Mouse (Mus musculus): ENCODE measurements around the gene Ccdc124. TPM values are rescaled to one million over a fixed set of nuclear protein-coding genes. Genes with fewer than 3 reads are reported as not detected.
A peak's percentile ranks its signal among the peaks of the same experiment; 100 is the strongest.

Ccdc124 gene
- polyA plus RNA-seq, 1 experiment from 2014 or later = 176 TPM

DNA sequence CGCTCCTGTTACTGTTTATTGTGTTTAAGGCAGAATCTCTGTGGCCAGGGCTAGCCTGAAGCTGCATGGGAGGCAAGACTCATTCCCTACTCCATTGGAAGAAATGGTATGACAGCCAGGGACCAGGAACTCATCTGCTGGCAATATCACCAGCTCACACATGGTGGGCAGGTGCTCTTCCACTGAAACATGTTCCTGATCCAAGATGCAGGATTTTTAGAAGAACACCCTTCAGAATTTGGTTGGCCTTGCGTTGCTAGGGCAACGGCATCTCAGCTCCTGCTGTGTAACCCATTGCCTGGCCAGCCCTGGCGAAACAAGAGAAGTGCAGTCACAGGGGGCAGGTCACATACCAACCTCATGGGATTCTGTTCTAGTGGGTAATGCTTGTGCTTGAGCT lies 5.8 kb upstream of the Ccdc124 start:
- WGBS = 45% methylated on average over 4 of the region's 4 CpGs
- H3K9ac ChIP-seq = no peak overlapping the region

DNA sequence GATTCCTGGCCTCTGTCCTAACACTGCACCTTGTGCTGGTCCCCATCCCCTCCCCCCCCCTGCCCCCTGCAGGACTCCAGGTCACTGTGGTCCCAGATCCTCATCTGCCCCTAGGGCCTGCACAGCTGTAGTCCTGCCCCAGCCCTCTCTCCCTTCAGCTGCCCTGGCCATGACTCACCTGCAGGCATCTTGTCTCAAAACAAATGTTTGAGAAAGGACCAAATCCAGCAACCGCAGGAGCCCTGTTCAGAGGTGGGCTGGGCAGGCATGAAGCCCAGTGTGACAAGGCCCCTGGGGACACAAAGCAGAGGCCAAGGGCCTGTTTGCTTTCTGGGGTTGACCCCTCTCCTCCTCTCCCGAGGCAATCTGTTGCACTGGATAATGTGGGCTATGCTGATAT lies 4.4 kb upstream of the Ccdc124 start:
- Histone ChIP-seq H3K4me3 (no peak overlapping the region), H3K4me1 (replicated peaks) (0 out of 2 replicates have a peak, but pooled peaks cover 6% of the 10 kb centered on the region), H3K9ac (no peak overlapping the region), H3K36me3 (no peaks in the 10 kb centered on the region), H3K4me2 (no peak overlapping the region), H3K27ac (replicated peaks) (no peak overlapping the region), H3K9me3 (no peaks in the 10 kb centered on the region), H3K27me3 (no peaks in the 10 kb centered on the region)
- WGBS = 42% methylated on average over 2 of the region's 2 CpGs
- ATAC-seq (ENCODE audit: low FRiP score, low read depth) = no peak

More for the DNA sequence above, 5.8 kb upstream of the Ccdc124 start:
- no peak overlapping the region for H3K4me2 ChIP-seq
- no peak overlapping the region for H3K27ac ChIP-seq (replicated peaks)
- H3K4me3 ChIP-seq = no peak overlapping the region
- no peaks in the 10 kb centered on the region for H3K27me3 ChIP-seq
- H3K36me3 ChIP-seq = no peaks in the 10 kb centered on the region
- no peak for ATAC-seq (ENCODE audit: low FRiP score, low read depth)
- H3K9me3 ChIP-seq = no peaks in the 10 kb centered on the region
- H3K4me1 ChIP-seq (replicated peaks) = 0 out of 2 replicates have a peak, but pooled peaks cover under 1% of the 10 kb centered on the region

DNA sequence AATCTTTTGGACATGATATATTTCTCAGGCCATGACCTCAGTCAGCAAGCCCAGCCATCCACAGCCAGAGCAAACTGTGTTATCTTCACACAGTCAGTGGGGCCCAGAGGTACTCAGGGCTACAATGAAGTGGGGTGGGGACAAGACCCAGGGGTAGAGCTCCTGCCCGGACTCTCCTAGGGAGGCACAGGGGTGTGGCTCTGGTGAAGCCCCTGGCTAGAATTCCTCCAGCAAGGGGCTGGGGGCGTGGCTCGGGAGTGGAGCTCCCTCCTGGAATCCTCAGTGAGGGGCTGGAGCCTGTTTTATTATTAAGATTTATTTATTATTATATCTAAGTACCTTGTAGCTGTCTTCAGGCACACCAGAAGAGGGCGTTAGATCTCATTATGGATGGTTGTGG lies 2.6 kb upstream of the Ccdc124 start:
- H3K9me3 ChIP-seq = no peaks in the 10 kb centered on the region
- ATAC-seq (ENCODE audit: low FRiP score, low read depth) = no peak
- H3K27me3 ChIP-seq = no peaks in the 10 kb centered on the region
- no peak overlapping the region for H3K9ac ChIP-seq
- no peak overlapping the region for H3K27ac ChIP-seq (replicated peaks)
- WGBS = 64% methylated on average over 4 of the region's 4 CpGs
- no peak overlapping the region for H3K4me3 ChIP-seq
- no peak overlapping the region for H3K4me2 ChIP-seq
- H3K36me3 ChIP-seq = no peaks in the 10 kb centered on the region
- H3K4me1 ChIP-seq (replicated peaks) = peaks cover 21% of the 10 kb centered on the region

DNA sequence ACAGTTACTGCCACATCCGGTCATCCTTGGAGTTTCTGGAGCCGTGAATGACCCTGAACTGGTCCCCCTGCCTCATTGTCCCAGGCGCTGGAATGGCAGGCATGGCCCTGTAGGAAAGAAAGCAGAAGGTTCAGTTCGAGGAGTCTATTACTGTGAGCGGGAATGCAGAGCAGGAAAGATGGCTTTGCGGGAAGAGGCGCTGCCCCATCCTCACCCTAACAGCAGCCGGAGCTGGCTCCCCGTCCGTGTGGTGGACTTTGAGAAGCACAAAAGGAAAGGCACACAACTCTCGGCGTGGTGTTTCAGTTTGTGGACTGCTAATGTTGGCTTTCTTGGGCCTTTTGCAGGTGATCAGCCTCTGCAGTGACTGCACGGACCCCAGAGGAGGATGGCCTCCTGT lies 706 bp upstream of the Ccdc124 start:
- Histone ChIP-seq H3K4me2 (no peak overlapping the region), H3K4me3 (no peak overlapping the region), H3K9me3 (no peaks in the 10 kb centered on the region), H3K36me3 (no peaks in the 10 kb centered on the region), H3K4me1 (replicated peaks) (peaks cover 27% of the 10 kb centered on the region), H3K9ac (no peak overlapping the region), H3K27me3 (no peaks in the 10 kb centered on the region), H3K27ac (replicated peaks) (peak overlapping the region; percentile 91; the same call in 1 of the 2 replicates)
- WGBS = 91% methylated on average over 13 of the region's 13 CpGs
- no peak for ATAC-seq (ENCODE audit: low FRiP score, low read depth)

DNA sequence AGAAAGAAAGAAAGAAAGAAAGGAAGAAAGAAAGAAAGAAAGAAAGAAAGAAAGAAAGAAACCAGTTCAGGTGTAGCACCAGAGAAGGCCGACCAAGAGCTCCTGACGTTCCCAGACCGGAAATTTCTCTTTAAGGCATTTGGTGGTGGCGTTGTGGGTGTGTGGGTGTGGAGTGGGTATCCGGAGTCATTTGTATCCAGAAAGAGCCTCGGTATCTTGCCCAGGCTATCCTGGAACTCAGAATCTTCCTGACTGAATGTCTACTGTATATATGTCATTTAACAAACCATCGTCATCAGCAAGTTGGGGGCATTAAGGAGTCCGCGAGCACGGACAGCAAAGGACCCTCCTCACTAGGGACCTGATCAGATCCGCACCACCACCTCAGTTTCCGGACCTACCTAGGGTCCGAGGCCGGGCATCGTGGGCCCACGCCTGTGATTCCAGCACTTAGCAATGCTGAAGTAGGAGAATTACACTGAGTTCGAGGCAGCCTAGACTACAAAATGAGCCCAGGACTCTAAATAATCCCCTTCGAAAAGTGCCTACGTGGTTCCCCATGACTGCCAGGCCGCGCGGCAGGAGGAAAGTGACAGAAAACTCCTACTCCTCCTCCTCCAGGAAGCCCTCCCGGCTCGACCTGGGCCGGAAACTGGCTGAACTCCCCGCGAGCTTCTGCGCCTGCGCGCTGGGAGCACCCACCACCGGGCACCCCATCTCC lies 932 bp downstream of the Ccdc124 start:
- peak overlapping the region; percentile 91 for H3K27ac ChIP-seq (replicated peaks)
- peaks cover 4% of the 10 kb centered on the region; the same call in 1 of the 2 replicates for H3K36me3 ChIP-seq
- peak overlapping the region; percentile 86 for H3K4me3 ChIP-seq
- no peaks in the 10 kb centered on the region for H3K27me3 ChIP-seq
- no peak for ATAC-seq (ENCODE audit: low FRiP score, low read depth)
- 7% methylated on average over 31 of the region's 31 CpGs for WGBS
- peaks cover 43% of the 10 kb centered on the region for H3K4me1 ChIP-seq (replicated peaks)
- H3K4me2 ChIP-seq = peak overlapping the region; percentile 97
- peak overlapping the region; percentile 72 for H3K9ac ChIP-seq
- no peaks in the 10 kb centered on the region for H3K9me3 ChIP-seq

DNA sequence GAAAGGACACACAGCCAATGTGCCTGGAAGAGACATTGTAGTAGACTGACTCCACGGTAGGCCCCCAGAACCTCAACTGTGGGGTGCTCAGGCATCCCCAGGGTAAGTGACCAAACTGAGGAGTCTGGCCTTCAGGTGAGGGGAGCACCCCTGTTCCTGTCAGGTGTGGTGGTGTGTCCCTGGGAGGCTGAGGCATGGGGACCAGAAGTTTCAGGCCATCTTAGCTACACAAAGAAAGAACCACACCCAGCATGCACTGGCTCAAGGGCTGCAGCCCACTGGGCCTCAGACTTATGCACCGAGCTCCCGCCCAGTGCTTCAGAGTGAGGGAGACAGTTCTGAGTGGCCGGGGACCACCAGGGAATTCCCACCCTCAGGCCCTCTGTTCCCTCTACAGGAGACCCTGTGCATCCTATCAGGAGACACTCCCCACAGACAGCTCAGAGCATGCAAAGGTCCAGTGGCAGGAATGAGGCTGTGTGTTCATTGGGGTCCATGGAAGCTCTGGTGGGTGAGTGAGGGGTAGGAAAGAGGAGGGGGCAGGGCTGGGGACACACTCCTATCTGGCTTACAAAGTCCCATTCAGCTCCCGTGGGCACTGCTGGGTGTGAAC lies 2.4 kb downstream of the Ccdc124 start:
- H3K4me3 ChIP-seq = no peak overlapping the region
- H3K9me3 ChIP-seq = no peaks in the 10 kb centered on the region
- no peaks in the 10 kb centered on the region for H3K27me3 ChIP-seq
- no peak for ATAC-seq (ENCODE audit: low FRiP score, low read depth)
- 87% methylated on average over 5 of the region's 5 CpGs for WGBS
- peaks cover 6% of the 10 kb centered on the region; the same call in 1 of the 2 replicates for H3K36me3 ChIP-seq
- H3K4me1 ChIP-seq (replicated peaks) = peaks cover 49% of the 10 kb centered on the region
- no peak overlapping the region for H3K27ac ChIP-seq (replicated peaks)
- H3K4me2 ChIP-seq = no peak overlapping the region
- no peak overlapping the region for H3K9ac ChIP-seq

DNA sequence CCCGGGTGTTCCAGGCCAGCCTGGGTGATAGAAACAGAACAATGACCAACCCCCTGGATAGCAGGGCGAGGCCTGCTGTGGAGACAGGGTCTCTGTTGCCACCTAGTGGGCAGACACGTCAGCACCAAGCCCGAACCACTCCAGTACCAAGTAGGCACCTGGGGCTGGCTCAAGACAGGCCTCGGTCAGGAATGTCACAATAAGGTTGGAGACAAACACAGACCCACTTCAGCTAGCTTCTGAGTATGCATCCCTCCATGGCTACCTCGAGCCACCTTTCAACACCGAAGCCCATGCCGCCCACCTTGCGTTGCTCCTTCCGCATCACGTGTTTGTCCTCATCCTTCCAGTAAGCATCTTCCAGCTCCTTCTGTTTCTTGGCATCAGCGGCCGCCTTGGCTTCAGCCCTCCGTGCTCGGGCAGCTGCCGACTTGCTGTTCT lies 4.1 kb downstream of the Ccdc124 start:
- no peak for ATAC-seq (ENCODE audit: low FRiP score, low read depth)
- no peaks in the 10 kb centered on the region for H3K27me3 ChIP-seq
- H3K9me3 ChIP-seq = no peaks in the 10 kb centered on the region
- H3K9ac ChIP-seq = peak overlapping the region; percentile 31; the same call in 1 of the 2 replicates
- H3K4me1 ChIP-seq (replicated peaks) = peaks cover 62% of the 10 kb centered on the region
- WGBS = 44% methylated on average over 16 of the region's 16 CpGs
- H3K27ac ChIP-seq (replicated peaks) = peak overlapping the region; percentile 69
- H3K36me3 ChIP-seq = peaks cover 6% of the 10 kb centered on the region; the same call in 1 of the 2 replicates
- H3K4me2 ChIP-seq = peak overlapping the region; percentile 22; the same call in 1 of the 2 replicates
- no peak overlapping the region for H3K4me3 ChIP-seq

DNA sequence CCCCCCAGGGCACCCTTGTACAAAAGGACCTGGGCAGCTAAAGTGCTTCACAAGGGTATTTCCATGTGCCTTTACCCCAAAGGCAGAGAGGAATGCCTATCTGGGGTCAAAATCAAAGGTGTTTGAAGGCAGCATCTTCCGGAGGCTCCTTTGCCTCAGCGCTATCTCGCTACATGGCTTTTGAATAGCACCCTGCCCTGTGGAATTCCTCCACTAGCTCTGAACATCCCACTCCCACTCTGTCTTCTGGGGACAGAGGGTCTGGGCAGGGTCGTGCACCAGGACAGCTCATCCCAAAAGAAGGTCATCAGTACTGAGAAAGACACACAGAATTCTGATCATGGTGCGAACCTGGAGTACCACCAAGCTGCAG lies 4.5 kb downstream of the Ccdc124 start:
- H3K27ac ChIP-seq (replicated peaks) = peak overlapping the region; percentile 69
- H3K4me2 ChIP-seq = peak overlapping the region; percentile 22
- no peaks in the 10 kb centered on the region for H3K27me3 ChIP-seq
- H3K36me3 ChIP-seq = peaks cover 6% of the 10 kb centered on the region; the same call in 1 of the 2 replicates
- H3K9ac ChIP-seq = peak overlapping the region; percentile 31; the same call in 1 of the 2 replicates
- peaks cover 62% of the 10 kb centered on the region for H3K4me1 ChIP-seq (replicated peaks)
- ATAC-seq (ENCODE audit: low FRiP score, low read depth) = no peak
- H3K4me3 ChIP-seq = no peak overlapping the region
- no peaks in the 10 kb centered on the region for H3K9me3 ChIP-seq
- WGBS = 38% methylated on average over 5 of the region's 5 CpGs

DNA sequence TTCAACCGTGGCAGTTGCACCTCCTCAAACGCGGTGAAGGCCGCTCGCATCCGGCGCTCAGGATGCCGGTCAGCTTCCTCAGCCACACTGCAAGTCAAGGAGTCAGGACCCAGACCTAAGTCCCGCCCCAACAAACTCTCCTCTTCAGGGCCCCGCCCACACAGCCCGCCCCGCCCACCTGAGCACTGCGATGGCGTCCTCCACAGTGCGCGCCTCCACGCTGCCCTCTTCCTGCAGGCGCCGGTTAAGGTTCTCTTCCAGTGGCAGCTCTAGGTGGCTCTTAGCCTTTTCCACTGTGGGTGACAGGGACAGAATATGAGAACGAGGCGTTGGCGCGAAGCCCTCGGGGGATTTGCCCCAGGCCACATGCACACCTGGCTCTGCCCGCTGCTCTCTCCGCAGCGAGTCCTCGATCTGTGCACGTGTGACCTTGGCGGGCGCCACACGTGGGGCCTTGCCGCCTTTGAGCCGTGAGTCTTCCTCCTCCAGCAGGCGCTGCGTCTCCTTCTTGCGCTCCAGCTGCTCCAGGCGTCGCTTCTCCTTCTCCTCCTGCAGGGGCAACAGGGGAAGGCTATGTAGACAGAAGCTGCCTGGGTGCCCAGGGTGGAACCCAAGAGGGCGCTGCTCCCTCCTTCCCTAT lies 5.1 kb downstream of the Ccdc124 start:
- ATAC-seq (ENCODE audit: low FRiP score, low read depth) = no peak
- 16% methylated on average over 40 of the region's 40 CpGs for WGBS
- Histone ChIP-seq H3K27me3 (no peaks in the 10 kb centered on the region), H3K9ac (0 out of 2 replicates have a peak overlapping the region, but pooled peaks have one; percentile 31), H3K4me3 (no peak overlapping the region), H3K36me3 (peaks cover 6% of the 10 kb centered on the region; the same call in 1 of the 2 replicates), H3K4me1 (replicated peaks) (peaks cover 65% of the 10 kb centered on the region), H3K27ac (replicated peaks) (peak overlapping the region; percentile 69), H3K4me2 (peak overlapping the region; percentile 22), H3K9me3 (no peaks in the 10 kb centered on the region)

DNA sequence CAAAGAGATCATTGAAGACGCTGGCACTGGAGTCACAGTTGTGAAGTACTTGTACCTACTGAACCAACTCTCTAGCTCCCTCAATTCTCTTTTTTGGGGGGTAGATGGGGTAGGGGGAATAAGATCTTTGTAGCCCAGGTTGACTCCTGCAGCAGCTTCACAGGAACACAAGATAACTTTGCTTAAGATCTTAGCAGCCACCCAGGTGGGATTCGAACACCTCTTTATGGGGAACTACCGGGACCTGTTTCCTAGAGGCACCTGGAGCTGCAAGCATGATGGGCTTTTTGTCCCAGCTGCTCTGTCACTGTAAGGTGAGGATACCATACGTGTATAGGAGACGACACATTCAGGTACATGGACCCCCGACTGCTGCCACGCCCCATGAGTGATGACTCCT lies 7.2 kb downstream of the Ccdc124 start:
- Histone ChIP-seq H3K4me1 (replicated peaks) (peaks cover 72% of the 10 kb centered on the region), H3K9ac (no peak overlapping the region)

DNA sequence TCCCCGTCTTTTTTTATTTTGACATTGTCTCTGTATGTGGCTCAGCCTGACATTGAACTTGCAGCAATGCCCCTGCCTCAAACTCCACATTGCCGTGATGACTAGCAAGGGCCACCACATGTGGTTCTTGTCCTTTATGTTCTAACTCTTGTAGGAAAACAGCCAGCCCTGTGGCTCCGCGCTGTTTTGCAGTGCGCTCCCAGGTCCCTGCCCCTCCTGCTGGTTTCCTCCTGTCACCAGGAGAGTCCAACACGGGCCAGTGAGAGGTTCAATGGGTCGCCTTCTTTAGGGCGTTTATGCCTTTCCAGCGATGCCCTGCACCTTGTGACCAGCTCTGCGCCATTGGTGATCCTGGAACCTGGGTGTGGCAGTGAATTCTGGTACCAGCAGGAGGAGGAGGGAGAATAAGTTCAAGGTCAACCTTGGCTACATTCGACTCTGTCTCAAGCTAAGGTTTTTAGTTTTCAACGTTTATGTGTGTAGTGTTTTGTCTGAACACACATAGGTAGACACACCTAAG lies 7.7 kb downstream of the Ccdc124 start:
- Histone ChIP-seq H3K4me1 (replicated peaks) (peaks cover 72% of the 10 kb centered on the region), H3K9me3 (no peaks in the 10 kb centered on the region), H3K4me2 (peak overlapping the region; percentile 94), H3K36me3 (peaks cover 6% of the 10 kb centered on the region; the same call in 1 of the 2 replicates), H3K27ac (replicated peaks) (peak overlapping the region; percentile 95), H3K9ac (peak overlapping the region; percentile 42), H3K27me3 (no peaks in the 10 kb centered on the region), H3K4me3 (peak overlapping the region; percentile 48)
- 6% methylated on average over 12 of the region's 12 CpGs for WGBS
- peak; percentile 5 for ATAC-seq (ENCODE audit: low FRiP score, low read depth)

More for the DNA sequence above, 7.2 kb downstream of the Ccdc124 start:
- Histone ChIP-seq H3K4me2 (peak overlapping the region; percentile 94; the same call in 1 of the 2 replicates), H3K36me3 (peaks cover 6% of the 10 kb centered on the region; the same call in 1 of the 2 replicates), H3K4me3 (no peak overlapping the region), H3K9me3 (no peaks in the 10 kb centered on the region), H3K27ac (replicated peaks) (peak overlapping the region; percentile 95), H3K27me3 (no peaks in the 10 kb centered on the region)
- ATAC-seq (ENCODE audit: low FRiP score, low read depth) = no peak
- WGBS = 85% methylated on average over 7 of the region's 7 CpGs
